Mouse (Mus musculus): ENCODE measurements at regions not wholly inside any gene's neighbourhood (a gene's known extent, or its start where the extent isn't known, plus 50 kb on each side); places are given as distances from the start of the nearest gene placed in this dataset.

DNA sequence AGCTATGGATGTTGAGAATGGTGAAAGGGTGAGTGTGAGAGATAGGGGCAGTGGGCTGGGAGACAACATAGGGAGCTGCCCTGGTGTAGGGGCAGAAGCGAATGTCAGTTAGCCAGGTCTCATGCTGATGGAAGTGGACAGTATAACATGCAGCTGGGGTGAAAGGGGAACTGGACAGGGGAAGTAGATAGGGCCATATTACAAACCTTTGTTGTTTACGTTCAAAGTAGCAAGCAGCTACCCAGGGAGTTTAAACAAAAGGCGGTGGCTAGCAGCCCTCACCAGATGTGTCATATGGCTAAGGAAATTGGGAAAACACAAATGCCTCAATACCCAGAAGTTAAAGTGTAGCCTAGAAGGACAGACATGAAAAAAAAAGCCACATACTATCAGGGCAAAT, 301.8 kb upstream of the Id2 start:
- Histone ChIP-seq H3K27ac (replicated peaks; ENCODE audit: low read depth, low read length) (no peak overlapping the region), H3K9ac (ENCODE audit: low read length) (no peak overlapping the region), H3K27me3 (ENCODE audit: control insufficient read depth, insufficient read depth, low read length) (no peaks in the 10 kb centered on the region), H3K4me3 (ENCODE audit: low read depth, low read length) (no peak overlapping the region), H3K9me3 (ENCODE audit: control insufficient read depth, low read length) (no peaks in the 10 kb centered on the region), H3K36me3 (ENCODE audit: control insufficient read depth, insufficient read depth, low read length) (no peaks in the 10 kb centered on the region), H3K4me1 (ENCODE audit: control insufficient read depth, insufficient read depth, low read length) (no peaks in the 10 kb centered on the region), H3K4me2 (ENCODE audit: low read depth, severe bottlenecking) (no peak overlapping the region)
- ATAC-seq (ENCODE audit: insufficient number of reproducible peaks, low FRiP score, low TSS enrichment, low read depth), result no peak
- WGBS, result 77% methylated on average over 3 of the region's 3 CpGs
- no peak for DNase-seq (ENCODE audit: low spot score)

DNA sequence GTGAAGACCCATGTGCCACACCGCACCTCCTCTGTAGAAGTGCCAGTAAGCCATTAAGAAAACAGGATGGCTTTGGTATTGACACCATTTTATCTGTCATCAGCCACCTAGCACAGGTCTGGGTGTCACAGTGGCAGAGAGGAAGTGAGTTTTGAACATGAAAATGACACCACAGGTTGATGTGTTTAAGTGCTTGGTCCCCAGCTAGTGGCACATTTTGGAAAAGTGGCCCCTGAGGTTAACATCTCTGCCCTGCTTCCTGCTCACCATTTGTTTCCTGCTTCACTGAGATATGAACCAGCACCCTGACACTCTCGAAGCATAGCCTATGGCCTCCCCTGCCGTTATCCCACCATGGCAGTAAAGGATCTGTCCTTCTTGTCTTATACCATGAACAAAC, 297.4 kb upstream of the Id2 start:
- Histone ChIP-seq H3K4me1 (ENCODE audit: control insufficient read depth, insufficient read depth, low read length) (no peaks in the 10 kb centered on the region), H3K27me3 (ENCODE audit: control insufficient read depth, insufficient read depth, low read length) (no peaks in the 10 kb centered on the region), H3K36me3 (ENCODE audit: control insufficient read depth, insufficient read depth, low read length) (no peaks in the 10 kb centered on the region), H3K4me2 (ENCODE audit: low read depth, severe bottlenecking) (no peak overlapping the region), H3K9ac (ENCODE audit: low read length) (no peak overlapping the region), H3K27ac (replicated peaks; ENCODE audit: low read depth, low read length) (no peak overlapping the region), H3K9me3 (ENCODE audit: control insufficient read depth, low read length) (no peaks in the 10 kb centered on the region), H3K4me3 (ENCODE audit: low read depth, low read length) (no peak overlapping the region)
- ATAC-seq (ENCODE audit: insufficient number of reproducible peaks, low FRiP score, low TSS enrichment, low read depth) (no peak), DNase-seq (ENCODE audit: low spot score) (no peak)
- 88% methylated on average over 3 of the region's 3 CpGs for WGBS

DNA sequence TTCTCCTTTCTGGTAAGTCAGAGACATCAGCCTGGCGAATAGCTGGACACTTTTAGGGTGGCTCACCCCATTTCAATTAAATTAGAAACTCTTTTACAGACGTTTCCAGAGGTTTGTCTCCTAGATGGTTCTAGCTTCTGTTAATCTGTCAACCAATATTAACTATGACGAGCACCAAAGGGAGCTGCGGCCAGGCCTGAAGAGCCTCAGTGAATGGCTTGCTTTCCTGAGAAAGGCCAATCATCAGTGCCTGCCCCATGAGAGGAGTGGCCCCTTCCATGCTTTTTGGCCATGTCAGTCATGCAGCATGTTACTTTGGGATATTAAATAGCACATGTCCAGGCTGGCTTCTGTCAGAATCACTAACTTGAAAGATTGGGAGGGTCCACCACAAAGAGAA, 296.6 kb upstream of the Id2 start:
- Histone ChIP-seq H3K4me1 (ENCODE audit: control insufficient read depth, insufficient read depth, low read length) (no peaks in the 10 kb centered on the region), H3K4me2 (ENCODE audit: low read depth, severe bottlenecking) (no peak overlapping the region), H3K4me3 (ENCODE audit: low read depth, low read length) (no peak overlapping the region), H3K27me3 (ENCODE audit: control insufficient read depth, insufficient read depth, low read length) (no peaks in the 10 kb centered on the region), H3K27ac (replicated peaks; ENCODE audit: low read depth, low read length) (no peak overlapping the region), H3K36me3 (ENCODE audit: control insufficient read depth, insufficient read depth, low read length) (no peaks in the 10 kb centered on the region), H3K9ac (ENCODE audit: low read length) (no peak overlapping the region), H3K9me3 (ENCODE audit: control insufficient read depth, low read length) (no peaks in the 10 kb centered on the region)
- WGBS, result 80% methylated on average over 4 of the region's 4 CpGs
- DNase-seq (ENCODE audit: low spot score) (no peak), ATAC-seq (ENCODE audit: insufficient number of reproducible peaks, low FRiP score, low TSS enrichment, low read depth) (no peak)

DNA sequence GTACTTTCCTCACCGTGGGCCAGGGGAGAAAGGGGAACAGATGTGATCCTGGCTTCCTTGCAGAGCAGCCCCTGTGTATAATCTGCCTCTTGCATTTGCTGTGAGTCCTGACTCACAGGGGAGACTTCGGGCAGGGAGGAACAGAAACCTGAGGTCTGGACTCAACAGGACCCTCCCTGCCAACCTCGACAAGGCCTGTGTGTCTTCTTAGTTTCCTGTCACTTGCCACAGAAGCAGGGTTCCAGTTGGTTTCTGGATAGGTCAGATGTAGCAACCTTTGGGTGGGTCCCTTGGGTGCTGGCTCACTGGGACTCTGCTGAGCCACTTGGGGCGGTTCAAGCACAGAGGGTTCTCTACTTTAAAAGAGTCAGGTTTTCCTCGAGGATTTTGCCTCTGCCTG, 292.3 kb upstream of the Id2 start:
- 74% methylated on average over 5 of the region's 5 CpGs for WGBS
- Histone ChIP-seq H3K9ac (ENCODE audit: low read length) (no peak overlapping the region), H3K27ac (replicated peaks; ENCODE audit: low read depth, low read length) (no peak overlapping the region), H3K9me3 (ENCODE audit: control insufficient read depth, low read length) (no peaks in the 10 kb centered on the region), H3K36me3 (ENCODE audit: control insufficient read depth, insufficient read depth, low read length) (no peaks in the 10 kb centered on the region), H3K27me3 (ENCODE audit: control insufficient read depth, insufficient read depth, low read length) (no peaks in the 10 kb centered on the region), H3K4me3 (ENCODE audit: low read depth, low read length) (no peak overlapping the region), H3K4me2 (ENCODE audit: low read depth, severe bottlenecking) (no peak overlapping the region), H3K4me1 (ENCODE audit: control insufficient read depth, insufficient read depth, low read length) (no peaks in the 10 kb centered on the region)
- ATAC-seq (ENCODE audit: insufficient number of reproducible peaks, low FRiP score, low TSS enrichment, low read depth) (no peak), DNase-seq (ENCODE audit: low spot score) (no peak)

DNA sequence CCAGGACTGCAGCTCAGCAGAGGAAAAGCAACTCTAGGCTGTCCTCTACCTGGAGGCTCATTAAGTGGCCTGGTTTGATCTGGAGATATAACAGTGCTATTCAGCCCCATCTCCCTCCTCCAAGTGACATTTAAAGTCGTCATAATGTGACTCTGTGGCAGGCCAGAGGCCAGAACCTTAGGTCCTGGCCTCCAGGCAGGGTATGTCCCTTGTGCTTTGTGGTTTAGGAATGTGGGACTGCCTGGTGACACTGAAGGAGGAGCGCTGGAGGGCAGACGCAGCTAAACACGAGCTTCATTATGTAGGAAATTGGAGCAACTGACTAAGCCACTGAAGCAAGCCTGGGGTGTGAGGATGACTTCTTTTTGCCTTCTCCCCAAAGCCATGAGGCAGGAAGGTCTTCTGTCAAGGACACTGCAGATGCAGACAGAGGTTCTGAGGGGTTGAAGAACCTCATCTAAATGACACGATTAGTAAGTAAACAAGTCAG, 290.9 kb upstream of the Id2 start:
- Histone ChIP-seq H3K36me3 (ENCODE audit: control insufficient read depth, insufficient read depth, low read length) (no peaks in the 10 kb centered on the region), H3K27me3 (ENCODE audit: control insufficient read depth, insufficient read depth, low read length) (no peaks in the 10 kb centered on the region), H3K27ac (replicated peaks; ENCODE audit: low read depth, low read length) (no peak overlapping the region), H3K9me3 (ENCODE audit: control insufficient read depth, low read length) (no peaks in the 10 kb centered on the region), H3K4me3 (ENCODE audit: low read depth, low read length) (no peak overlapping the region), H3K4me2 (ENCODE audit: low read depth, severe bottlenecking) (no peak overlapping the region), H3K9ac (ENCODE audit: low read length) (no peak overlapping the region), H3K4me1 (ENCODE audit: control insufficient read depth, insufficient read depth, low read length) (no peaks in the 10 kb centered on the region)
- 58% methylated on average over 5 of the region's 5 CpGs for WGBS
- ATAC-seq (ENCODE audit: insufficient number of reproducible peaks, low FRiP score, low TSS enrichment, low read depth) (no peak), DNase-seq (ENCODE audit: low spot score) (no peak)

DNA sequence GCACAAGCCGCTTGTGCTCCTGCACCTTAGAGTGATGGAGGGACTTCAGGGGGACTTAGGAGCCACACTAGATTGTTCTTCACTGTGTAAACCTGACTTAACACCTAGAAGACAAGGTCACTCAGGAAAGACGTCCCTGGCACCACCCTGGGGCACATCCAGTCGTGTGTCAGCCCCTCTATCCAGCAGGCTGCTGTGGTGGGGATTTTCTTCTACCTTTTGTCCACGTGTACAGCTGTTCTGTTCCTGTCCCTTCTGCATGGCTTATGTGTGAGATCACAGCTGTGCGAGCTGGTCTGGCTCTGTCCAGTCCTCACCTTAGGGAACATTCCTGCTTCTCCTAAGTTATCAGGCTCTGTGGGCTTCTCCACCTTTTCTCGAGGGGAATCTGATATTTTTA, 286.0 kb upstream of the Id2 start:
- no peaks in the 10 kb centered on the region for H3K27me3 ChIP-seq (ENCODE audit: control insufficient read depth, insufficient read depth, low read length)
- no peak for DNase-seq (ENCODE audit: low spot score)
- no peak overlapping the region for H3K9ac ChIP-seq (ENCODE audit: low read length)
- H3K36me3 ChIP-seq (ENCODE audit: control insufficient read depth, insufficient read depth, low read length), result no peaks in the 10 kb centered on the region
- ATAC-seq (ENCODE audit: insufficient number of reproducible peaks, low FRiP score, low TSS enrichment, low read depth), result no peak
- H3K4me1 ChIP-seq (ENCODE audit: control insufficient read depth, insufficient read depth, low read length), result no peaks in the 10 kb centered on the region
- H3K4me2 ChIP-seq (ENCODE audit: low read depth, severe bottlenecking), result no peak overlapping the region
- no peak overlapping the region for H3K27ac ChIP-seq (replicated peaks; ENCODE audit: low read depth, low read length)
- no peaks in the 10 kb centered on the region for H3K9me3 ChIP-seq (ENCODE audit: control insufficient read depth, low read length)
- no peak overlapping the region for H3K4me3 ChIP-seq (ENCODE audit: low read depth, low read length)
- 73% methylated on average over 6 of the region's 6 CpGs for WGBS

DNA sequence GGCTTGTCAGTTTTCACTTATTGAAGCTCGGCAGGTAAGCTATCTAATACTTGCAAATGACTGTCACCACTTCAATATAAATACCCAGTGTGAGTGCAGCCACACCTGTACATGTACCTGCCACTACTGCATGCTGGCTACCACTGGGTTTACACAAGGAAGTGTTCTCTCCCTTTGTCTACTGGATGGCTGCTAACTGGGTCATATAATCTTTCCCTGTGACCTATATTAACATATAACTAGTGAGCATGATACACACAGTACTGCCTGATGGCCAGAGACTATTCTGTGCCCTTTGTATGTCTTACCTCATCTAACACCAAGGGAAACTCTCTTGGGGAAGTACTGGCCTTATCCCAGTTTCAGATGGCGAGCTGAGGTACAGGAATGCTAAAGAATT, 285.5 kb upstream of the Id2 start:
- no peaks in the 10 kb centered on the region for H3K27me3 ChIP-seq (ENCODE audit: control insufficient read depth, insufficient read depth, low read length)
- WGBS, result 82% methylated on average over 2 of the region's 2 CpGs
- no peak overlapping the region for H3K4me3 ChIP-seq (ENCODE audit: low read depth, low read length)
- no peak overlapping the region for H3K4me2 ChIP-seq (ENCODE audit: low read depth, severe bottlenecking)
- no peaks in the 10 kb centered on the region for H3K9me3 ChIP-seq (ENCODE audit: control insufficient read depth, low read length)
- H3K36me3 ChIP-seq (ENCODE audit: control insufficient read depth, insufficient read depth, low read length), result no peaks in the 10 kb centered on the region
- H3K9ac ChIP-seq (ENCODE audit: low read length), result no peak overlapping the region
- ATAC-seq (ENCODE audit: insufficient number of reproducible peaks, low FRiP score, low TSS enrichment, low read depth) (no peak), DNase-seq (ENCODE audit: low spot score) (no peak)
- H3K4me1 ChIP-seq (ENCODE audit: control insufficient read depth, insufficient read depth, low read length), result no peaks in the 10 kb centered on the region
- H3K27ac ChIP-seq (replicated peaks; ENCODE audit: low read depth, low read length), result no peak overlapping the region

DNA sequence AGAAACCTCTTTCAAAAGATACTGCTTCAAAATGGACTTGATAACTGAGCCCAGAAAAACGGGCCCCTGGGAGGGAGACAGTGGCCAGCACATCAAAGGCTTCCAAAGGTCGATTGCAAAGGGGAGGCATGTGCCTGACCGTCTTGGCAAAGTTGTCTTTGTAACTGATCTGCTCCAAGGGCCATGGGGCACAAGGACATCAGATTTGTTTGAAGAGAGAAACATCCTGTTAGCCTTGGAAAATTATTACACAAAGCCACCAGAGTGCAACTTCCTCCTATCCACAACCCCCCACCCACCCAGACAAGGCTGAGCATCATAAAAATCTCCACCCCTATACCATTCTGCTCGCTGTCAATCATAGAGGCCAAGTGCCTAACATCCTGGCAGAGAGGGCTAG, 284.7 kb upstream of the Id2 start:
- DNase-seq (ENCODE audit: low spot score), result no peak
- H3K27ac ChIP-seq (replicated peaks; ENCODE audit: low read depth, low read length), result no peak overlapping the region
- H3K27me3 ChIP-seq (ENCODE audit: control insufficient read depth, insufficient read depth, low read length), result no peaks in the 10 kb centered on the region
- no peaks in the 10 kb centered on the region for H3K36me3 ChIP-seq (ENCODE audit: control insufficient read depth, insufficient read depth, low read length)
- H3K4me2 ChIP-seq (ENCODE audit: low read depth, severe bottlenecking), result no peak overlapping the region
- no peaks in the 10 kb centered on the region for H3K4me1 ChIP-seq (ENCODE audit: control insufficient read depth, insufficient read depth, low read length)
- no peaks in the 10 kb centered on the region for H3K9me3 ChIP-seq (ENCODE audit: control insufficient read depth, low read length)
- no peak overlapping the region for H3K9ac ChIP-seq (ENCODE audit: low read length)
- no peak for ATAC-seq (ENCODE audit: insufficient number of reproducible peaks, low FRiP score, low TSS enrichment, low read depth)
- no peak overlapping the region for H3K4me3 ChIP-seq (ENCODE audit: low read depth, low read length)
- WGBS, result 28% methylated on average over 4 of the region's 4 CpGs

DNA sequence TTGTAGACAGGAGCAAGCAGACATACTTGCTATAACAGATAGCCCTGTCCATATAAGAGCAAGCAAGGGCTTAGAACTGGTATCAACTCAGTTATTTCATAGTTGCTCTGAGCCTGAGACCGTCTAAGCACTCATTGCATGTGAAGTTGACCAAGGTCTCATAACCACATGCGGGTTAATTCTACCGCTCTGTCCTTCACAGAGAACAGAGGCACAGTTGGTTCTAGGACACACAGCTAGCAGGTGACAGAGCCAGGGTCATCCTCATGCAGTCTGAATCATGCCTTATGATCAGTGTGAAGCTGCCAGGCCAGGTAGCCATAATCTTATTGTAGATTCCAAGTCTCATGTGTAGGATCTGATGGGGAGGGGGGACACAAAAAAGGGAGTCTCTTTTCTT, 283.1 kb upstream of the Id2 start:
- H3K27ac ChIP-seq (replicated peaks; ENCODE audit: low read depth, low read length), result no peak overlapping the region
- 94% methylated on average over 3 of the region's 3 CpGs for WGBS
- H3K4me1 ChIP-seq (ENCODE audit: control insufficient read depth, insufficient read depth, low read length), result 0 out of 2 replicates have a peak, but pooled peaks cover 2% of the 10 kb centered on the region

More for the DNA sequence above, 283.1 kb upstream of the Id2 start:
- no peak for DNase-seq (ENCODE audit: low spot score)
- no peak for ATAC-seq (ENCODE audit: insufficient number of reproducible peaks, low FRiP score, low TSS enrichment, low read depth)
- Histone ChIP-seq H3K4me2 (ENCODE audit: low read depth, severe bottlenecking) (no peak overlapping the region), H3K27me3 (ENCODE audit: control insufficient read depth, insufficient read depth, low read length) (no peaks in the 10 kb centered on the region), H3K9ac (ENCODE audit: low read length) (no peak overlapping the region), H3K4me3 (ENCODE audit: low read depth, low read length) (no peak overlapping the region), H3K9me3 (ENCODE audit: control insufficient read depth, low read length) (no peaks in the 10 kb centered on the region), H3K36me3 (ENCODE audit: control insufficient read depth, insufficient read depth, low read length) (no peaks in the 10 kb centered on the region)

All from limb, embryonic 11.5 days (tissue).